Mouse (Mus musculus): ENCODE data around the gene Gm17581. TPM values are rescaled to one million over a fixed set of nuclear protein-coding genes. Genes with fewer than 3 reads are reported as not detected.

The Gm17581 gene
- polyA plus RNA-seq, 1 experiment from 2014 or later, result not detected

GRCm38 (mm10) chr2:155773664-155774063, 38.0 kb upstream of the Gm17581 start:
- ChIA-PET CTCF (interaction anchor here (1.2 kb wide), 1 partner anchor 16 kb away, joined by 3 read pairs; no protein-coding TSS in a partner anchor), POLR2A (no interaction called here)
- TF ChIP-seq CTCF (IDR thresholded peaks at IDR 0.05), result no peak
- DNase-seq (ENCODE audit: low read depth, low spot score) (no peak), ATAC-seq (no peak)
- in situ Hi-C loops (cut with MboI; ENCODE audit: low pct_unique_long_range_greater_than_20kb), result loop anchor here (5.0 kb wide), 1 partner anchor 39 kb away; no protein-coding TSS in a partner anchor
- peaks cover 46% of the 10 kb centered on the region for H3K27me3 ChIP-seq

GRCm38 (mm10) chr2:155764679-155765418, 29.2 kb upstream of the Gm17581 start:
- DNase-seq (ENCODE audit: low read depth, low spot score), result no peak
- peaks cover 4% of the 10 kb centered on the region for H3K27me3 ChIP-seq
- TF ChIP-seq CTCF (IDR thresholded peaks at IDR 0.05), result peak; percentile 59
- CTCF ChIA-PET, result interaction anchor here (0.9 to 2.1 kb wide), 10 partner anchors 8 to 200 kb away, joined by 3 to 9 read pairs (median 4); partner anchors contain the start of gene Trpc4ap
- no peak for ATAC-seq
- in situ Hi-C loops (cut with MboI; ENCODE audit: low pct_unique_long_range_greater_than_20kb), result loop anchor here (10.0 kb wide), 1 partner anchor 250 kb away; the partner anchor contains the start of genes Acss2 and Ggt7
- POLR2A ChIA-PET, result no interaction called here

GRCm38 (mm10) chr2:155756855-155757566, 21.3 kb upstream of the Gm17581 start:
- no peaks in the 10 kb centered on the region for H3K27me3 ChIP-seq
- peak; percentile 67 for TF ChIP-seq CTCF (IDR thresholded peaks at IDR 0.05)
- ATAC-seq (no peak), DNase-seq (ENCODE audit: low read depth, low spot score) (no peak)
- in situ Hi-C loops (cut with MboI; ENCODE audit: low pct_unique_long_range_greater_than_20kb), result loop anchor here (5.0 to 10.0 kb wide), 2 partner anchors 40 to 62 kb away; partner anchors contain the start of gene Trpc4ap
- ChIA-PET POLR2A (interaction anchor here (0.7 to 1.1 kb wide), 2 partner anchors 41 to 52 kb away, joined by 3 to 4 read pairs; no protein-coding TSS in a partner anchor), CTCF (interaction anchor here (1.0 to 3.6 kb wide), 6 partner anchors 8 to 83 kb away, joined by 3 to 15 read pairs (median 4); no protein-coding TSS in a partner anchor)

- no peak for ATAC-seq
- ChIA-PET POLR2A (no interaction called here), CTCF (interaction anchor here (0.8 to 3.6 kb wide), 8 partner anchors 10 to 121 kb away, joined by 3 to 15 read pairs (median 3); no protein-coding TSS in a partner anchor)
- DNase-seq (ENCODE audit: low read depth, low spot score), result no peak
- H3K27me3 ChIP-seq, result no peaks in the 10 kb centered on the region
- TF ChIP-seq CTCF (IDR thresholded peaks at IDR 0.05), result peak; percentile 91
- in situ Hi-C loops (cut with MboI; ENCODE audit: low pct_unique_long_range_greater_than_20kb), result loop anchor here (5.0 to 10.0 kb wide), 2 partner anchors 38 to 61 kb away; partner anchors contain the start of gene Trpc4ap
These were observed 20.1 kb upstream of the Gm17581 start for GRCm38 (mm10) chr2:155755746-155756145.

- in situ Hi-C loops (cut with MboI; ENCODE audit: low pct_unique_long_range_greater_than_20kb), result loop anchor here (10.0 kb wide), 1 partner anchor 56 kb away; the partner anchor contains the start of gene Trpc4ap
- no peaks in the 10 kb centered on the region for H3K27me3 ChIP-seq
- TF ChIP-seq CTCF (IDR thresholded peaks at IDR 0.05), result no peak
- ChIA-PET CTCF (interaction anchor here (1.1 to 1.6 kb wide), 2 partner anchors 9 to 55 kb away, joined by 3 read pairs; no protein-coding TSS in a partner anchor), POLR2A (no interaction called here)
- no peak for DNase-seq (ENCODE audit: low read depth, low spot score)
- peak; percentile 31 for ATAC-seq
These were observed 15.5 kb upstream of the Gm17581 start, which contains the start of gene Procr for GRCm38 (mm10) chr2:155751014-155751786. TSS of gene Procr (plus strand) at chr2:155751117.

- ChIA-PET CTCF (interaction anchor here (0.7 kb wide), 1 partner anchor 14 kb away, joined by 3 read pairs; the partner anchor contains the start of gene Gm17581), POLR2A (no interaction called here)
- DNase-seq (ENCODE audit: low read depth, low spot score), result no peak
- ATAC-seq, result no peak
- in situ Hi-C loops (cut with MboI; ENCODE audit: low pct_unique_long_range_greater_than_20kb), result no loop called here
- TF ChIP-seq CTCF (IDR thresholded peaks at IDR 0.05), result no peak
- H3K27me3 ChIP-seq, result no peaks in the 10 kb centered on the region
These were observed 13.7 kb upstream of the Gm17581 start for GRCm38 (mm10) chr2:155749394-155749793.

GRCm38 (mm10) chr2:155745487-155745886, 9.8 kb upstream of the Gm17581 start:
- TF ChIP-seq CTCF (IDR thresholded peaks at IDR 0.05), result no peak
- no peak for DNase-seq (ENCODE audit: low read depth, low spot score)
- CTCF ChIA-PET, result interaction anchor here (1.5 kb wide), 1 partner anchor 19 kb away, joined by 5 read pairs; no protein-coding TSS in a partner anchor
- H3K27me3 ChIP-seq, result no peaks in the 10 kb centered on the region
- ATAC-seq, result no peak
- in situ Hi-C loops (cut with MboI; ENCODE audit: low pct_unique_long_range_greater_than_20kb), result no loop called here
- POLR2A ChIA-PET, result no interaction called here

GRCm38 (mm10) chr2:155743351-155743750, 7.7 kb upstream of the Gm17581 start:
- H3K27me3 ChIP-seq, result no peaks in the 10 kb centered on the region
- ChIA-PET CTCF (interaction anchor here (1.4 kb wide), 1 partner anchor 8 kb away, joined by 3 read pairs; the partner anchor contains the start of gene Procr), POLR2A (interaction anchor here (0.6 to 0.8 kb wide), 2 partner anchors 15 to 18 kb away, joined by 3 read pairs; partner anchors contain the start of gene Edem2)
- ATAC-seq (no peak), DNase-seq (ENCODE audit: low read depth, low spot score) (no peak)
- in situ Hi-C loops (cut with MboI; ENCODE audit: low pct_unique_long_range_greater_than_20kb), result no loop called here
- TF ChIP-seq CTCF (IDR thresholded peaks at IDR 0.05), result no peak

- CTCF ChIA-PET, result interaction anchor here (1.4 kb wide), 1 partner anchor 8 kb away, joined by 3 read pairs; the partner anchor contains the start of gene Procr
- in situ Hi-C loops (cut with MboI; ENCODE audit: low pct_unique_long_range_greater_than_20kb), result no loop called here
- DNase-seq (ENCODE audit: low read depth, low spot score) (no peak), ATAC-seq (no peak)
- no peaks in the 10 kb centered on the region for H3K27me3 ChIP-seq
- POLR2A ChIA-PET, result interaction anchor here (0.6 to 0.8 kb wide), 2 partner anchors 14 to 18 kb away, joined by 3 read pairs; partner anchors contain the start of gene Edem2
- TF ChIP-seq CTCF (IDR thresholded peaks at IDR 0.05), result no peak
These were observed 7.3 kb upstream of the Gm17581 start for GRCm38 (mm10) chr2:155742931-155743337.

Data from Patski (cell line).